Mouse (Mus musculus) heart, embryonic 12.5 days (tissue): ENCODE measurements around the gene Rtn4rl1. TPM values are rescaled to one million over a fixed set of nuclear protein-coding genes. Genes with fewer than 3 reads are reported as not detected.

Experiments used
- ATAC-seq: fragments of 200-750 bp; cut with Nextera tagmentation; 2 replicates; pipeline ENCODE4 v1.8.0; 2017; ENCODE audit warnings: moderate TSS enrichment, moderate library complexity; ENCODE audit not compliant: insufficient number of reproducible peaks, low FRiP score
- H3K27ac ChIP-seq: fragments of 300-500 bp; sonication (generic); 2 replicates; pipeline ENCODE4 v1.5.1; 2016; ENCODE audit warnings: mild to moderate bottlenecking, moderate library complexity; ENCODE audit not compliant: poor library complexity, severe bottlenecking
- H3K27me3 ChIP-seq: fragments of 300-500 bp; sonication (generic); replicated peaks from 2 replicates; pipeline ENCODE4 v1.6.1; 2016; ENCODE audit warnings: mild to moderate bottlenecking, moderate library complexity
- H3K36me3 ChIP-seq: fragments of 300-500 bp; sonication (generic); 2 replicates; pipeline ENCODE4 v1.6.1; 2016; ENCODE audit warnings: mild to moderate bottlenecking, moderate library complexity
- H3K4me1 ChIP-seq: fragments of 300-500 bp; sonication (generic); replicated peaks from 2 replicates; pipeline ENCODE4 v1.6.1; 2016; ENCODE audit warnings: mild to moderate bottlenecking
- H3K4me2 ChIP-seq: fragments of 300-500 bp; sonication (generic); 2 replicates; pipeline ENCODE4 v1.6.1; 2016; ENCODE audit warnings: mild to moderate bottlenecking, moderate library complexity
- H3K4me3 ChIP-seq: fragments of 300-500 bp; sonication (generic); 2 replicates; pipeline ENCODE4 v1.5.1; 2016; ENCODE audit warnings: mild to moderate bottlenecking
- H3K9ac ChIP-seq: fragments of 300-500 bp; sonication (generic); 2 replicates; pipeline ENCODE4 v1.6.1; 2016; ENCODE audit warnings: mild to moderate bottlenecking, moderate library complexity
- H3K9me3 ChIP-seq: fragments of 300-500 bp; sonication (generic); replicated peaks from 2 replicates; pipeline ENCODE4 v1.6.1; 2016; ENCODE audit warnings: mild to moderate bottlenecking, moderate library complexity
- WGBS: fragments of 180-500 bp; shearing (Covaris S2); methylation state at CpG from one replicate; pipeline ENCODE4 v1.1.7; 2016; 5-methylcytosine and 5-hydroxymethylcytosine counted together
- polyA plus RNA-seq: library from polyadenylated mRNA; unstranded; fragments of >200 nt; fragmentation: Nextera tagmentation; extraction: Ambion mirVana; gene quantifications from 2 replicates; pipeline ENCODE4 v1.2.1, GENCODE M21; 2016

The Rtn4rl1 gene
- polyA plus RNA-seq, 1 experiment from 2014 or later: 16.8 TPM

DNA sequence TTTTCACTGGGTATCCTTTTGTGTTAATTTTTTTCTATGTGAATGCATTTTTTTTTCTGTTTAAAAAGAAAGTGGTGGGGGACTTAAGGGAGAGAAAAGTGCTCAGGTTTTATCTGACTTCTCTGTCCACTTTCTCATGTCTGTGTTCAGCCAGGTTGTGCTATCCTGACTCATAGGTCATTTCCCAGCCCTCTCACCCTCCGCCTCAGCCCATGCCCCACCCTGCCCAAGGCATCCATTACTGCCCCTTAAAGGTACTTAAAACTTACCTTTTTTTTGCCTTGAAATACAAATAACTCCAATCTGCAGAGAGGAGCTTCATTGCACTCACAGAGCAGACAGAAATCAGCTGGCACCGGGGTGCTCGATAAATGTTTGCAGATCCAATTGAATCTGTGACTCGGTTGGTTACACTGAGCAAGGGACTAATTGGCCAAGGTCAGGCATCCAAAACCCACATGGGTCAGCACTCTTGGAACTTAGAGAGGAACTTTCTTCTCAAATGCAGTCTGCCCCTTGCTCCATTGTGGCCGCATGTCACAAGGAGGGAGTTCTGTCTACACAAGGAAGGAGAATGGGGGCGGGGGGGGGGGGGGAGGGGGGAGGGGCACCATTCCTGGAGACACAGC is 27.0 kb downstream of the Rtn4rl1 start:
- ATAC-seq: no peak
- peak overlapping the region; percentile 41 for H3K4me2 ChIP-seq
- peaks cover 29% of the 10 kb centered on the region for H3K4me1 ChIP-seq
- H3K4me3 ChIP-seq: no peak overlapping the region
- H3K9ac ChIP-seq: peak overlapping the region; percentile 34; the same call in 1 of the 2 replicates
- WGBS: 52% methylated on average over 5 of the region's 6 CpGs
- no peaks in the 10 kb centered on the region for H3K9me3 ChIP-seq
- no peaks in the 10 kb centered on the region for H3K27me3 ChIP-seq
- peak overlapping the region; percentile 65 for H3K27ac ChIP-seq
- no peaks in the 10 kb centered on the region for H3K36me3 ChIP-seq

GRCm38 (mm10) chr11:75224062-75224461 is 30.5 kb downstream of the Rtn4rl1 start:
- 86% methylated on average over 12 of the region's 12 CpGs for WGBS
- peaks cover 21% of the 10 kb centered on the region for H3K4me1 ChIP-seq
- no peaks in the 10 kb centered on the region for H3K36me3 ChIP-seq
- no peak overlapping the region for H3K9ac ChIP-seq
- H3K4me2 ChIP-seq: no peak overlapping the region
- H3K27me3 ChIP-seq: no peaks in the 10 kb centered on the region
- H3K9me3 ChIP-seq: no peaks in the 10 kb centered on the region
- no peak for ATAC-seq
- H3K27ac ChIP-seq: no peak overlapping the region
- no peak overlapping the region for H3K4me3 ChIP-seq

- ATAC-seq: no peak
- no peak overlapping the region for H3K27ac ChIP-seq
- no peaks in the 10 kb centered on the region for H3K27me3 ChIP-seq
- 73% methylated on average over 4 of the region's 4 CpGs for WGBS
- no peaks in the 10 kb centered on the region for H3K9me3 ChIP-seq
- peaks cover 18% of the 10 kb centered on the region for H3K4me1 ChIP-seq
- H3K4me3 ChIP-seq: no peak overlapping the region
- H3K36me3 ChIP-seq: no peaks in the 10 kb centered on the region
- no peak overlapping the region for H3K9ac ChIP-seq
- no peak overlapping the region for H3K4me2 ChIP-seq
Observed at GRCm38 (mm10) chr11:75224835-75225234, 31.3 kb downstream of the Rtn4rl1 start.

GRCm38 (mm10) chr11:75227632-75228031 is 34.0 kb downstream of the Rtn4rl1 start:
- no peaks in the 10 kb centered on the region for H3K9me3 ChIP-seq
- H3K4me3 ChIP-seq: no peak overlapping the region
- no peak for ATAC-seq
- no peaks in the 10 kb centered on the region for H3K27me3 ChIP-seq
- 58% methylated on average over 3 of the region's 3 CpGs for WGBS
- no peak overlapping the region for H3K27ac ChIP-seq
- no peak overlapping the region for H3K9ac ChIP-seq
- H3K4me2 ChIP-seq: no peak overlapping the region
- no peaks in the 10 kb centered on the region for H3K36me3 ChIP-seq
- H3K4me1 ChIP-seq: peaks cover 13% of the 10 kb centered on the region

DNA sequence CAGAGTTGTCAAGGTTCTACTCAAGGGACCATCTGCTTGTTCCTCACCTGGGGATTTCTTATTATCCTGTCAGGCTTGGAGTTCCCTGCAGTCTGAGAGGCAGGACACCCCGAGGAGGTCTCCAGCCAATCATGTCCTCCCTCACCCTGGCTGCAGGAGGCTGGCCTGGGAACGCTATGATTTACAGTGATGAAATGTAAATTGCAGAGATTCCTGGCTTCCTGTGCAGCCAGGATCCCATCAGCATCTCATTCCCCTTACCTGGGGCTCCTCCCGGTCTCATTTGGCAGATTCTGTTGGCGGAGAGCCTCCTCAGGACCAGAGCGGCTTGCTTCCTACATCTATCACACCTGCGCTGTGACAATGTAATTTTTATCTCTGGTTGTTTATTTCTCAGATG is 35.7 kb downstream of the Rtn4rl1 start:
- no peak for ATAC-seq
- WGBS: 76% methylated on average over 6 of the region's 6 CpGs

DNA sequence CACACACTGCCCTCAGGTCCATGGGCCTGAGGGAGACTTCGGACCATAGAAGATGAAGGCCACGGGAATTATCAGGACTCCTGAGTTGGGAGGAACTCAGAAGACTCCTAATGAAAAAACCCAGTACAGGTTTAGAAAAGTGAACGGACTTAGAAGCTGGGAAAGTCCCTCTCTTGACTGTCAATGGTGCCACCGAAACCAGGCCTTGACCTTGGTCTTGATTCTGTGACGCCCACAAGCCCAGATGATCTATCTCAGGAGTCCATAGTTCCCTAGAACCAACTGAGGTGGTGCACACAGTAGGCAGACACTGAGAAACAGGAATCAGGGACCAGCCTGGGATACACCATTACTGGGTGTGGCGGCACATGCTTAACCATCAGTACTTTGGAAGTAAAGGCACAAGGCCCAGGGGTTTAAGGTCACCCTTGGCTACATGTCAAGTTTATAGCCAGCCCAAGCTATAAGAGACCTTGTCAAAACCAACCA is 36.7 kb downstream of the Rtn4rl1 start:
- H3K9me3 ChIP-seq: no peaks in the 10 kb centered on the region
- no peaks in the 10 kb centered on the region for H3K36me3 ChIP-seq
- peaks cover 18% of the 10 kb centered on the region; the same call in 1 of the 2 replicates for H3K27me3 ChIP-seq
- no peak overlapping the region for H3K9ac ChIP-seq
- H3K4me2 ChIP-seq: no peak overlapping the region
- no peak overlapping the region for H3K4me3 ChIP-seq
- peaks cover 33% of the 10 kb centered on the region for H3K4me1 ChIP-seq
- no peak overlapping the region for H3K27ac ChIP-seq
- no peak for ATAC-seq
- 94% methylated on average over 6 of the region's 6 CpGs for WGBS

More for the DNA sequence above, 35.7 kb downstream of the Rtn4rl1 start:
- H3K27me3 ChIP-seq: peaks cover 7% of the 10 kb centered on the region; the same call in 1 of the 2 replicates
- no peak overlapping the region for H3K4me2 ChIP-seq
- no peak overlapping the region for H3K4me3 ChIP-seq
- H3K27ac ChIP-seq: no peak overlapping the region
- no peaks in the 10 kb centered on the region for H3K9me3 ChIP-seq
- H3K9ac ChIP-seq: no peak overlapping the region
- no peaks in the 10 kb centered on the region for H3K36me3 ChIP-seq
- peaks cover 23% of the 10 kb centered on the region for H3K4me1 ChIP-seq

GRCm38 (mm10) chr11:75231756-75232155 is 38.2 kb downstream of the Rtn4rl1 start:
- Histone ChIP-seq H3K9me3 (no peaks in the 10 kb centered on the region), H3K27me3 (peaks cover 23% of the 10 kb centered on the region; the same call in 1 of the 2 replicates), H3K4me1 (peaks cover 33% of the 10 kb centered on the region), H3K27ac (no peak overlapping the region), H3K4me2 (peak overlapping the region; percentile 15; the same call in 1 of the 2 replicates), H3K36me3 (no peaks in the 10 kb centered on the region), H3K9ac (no peak overlapping the region), H3K4me3 (no peak overlapping the region)
- 0 out of 2 replicates have a peak, but pooled peaks have one; percentile 62 for ATAC-seq
- 11% methylated on average over 7 of the region's 7 CpGs for WGBS

DNA sequence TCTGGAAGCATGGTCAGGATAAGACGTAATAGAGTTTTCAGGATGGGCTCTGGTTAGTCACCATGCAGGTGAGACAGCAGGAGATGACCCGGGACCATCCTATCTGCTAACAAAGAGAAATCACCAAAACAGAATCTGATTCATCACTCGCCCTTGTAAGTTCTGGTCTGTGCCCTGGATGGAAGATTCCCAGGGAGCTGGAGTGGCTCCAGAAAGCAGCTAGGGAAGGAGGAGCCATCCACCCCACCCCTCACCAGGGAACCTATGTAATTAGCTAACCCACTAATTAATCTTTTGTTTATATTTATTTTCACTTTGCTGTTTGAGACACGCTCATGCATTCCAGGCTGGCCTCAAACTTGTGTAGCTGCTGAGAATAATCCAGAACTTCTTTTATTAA is 38.9 kb downstream of the Rtn4rl1 start:
- Histone ChIP-seq H3K4me3 (no peak overlapping the region), H3K27me3 (peaks cover 23% of the 10 kb centered on the region; the same call in 1 of the 2 replicates), H3K9ac (no peak overlapping the region), H3K9me3 (no peaks in the 10 kb centered on the region), H3K4me2 (no peak overlapping the region), H3K4me1 (peaks cover 33% of the 10 kb centered on the region), H3K36me3 (no peaks in the 10 kb centered on the region), H3K27ac (no peak overlapping the region)
- no peak for ATAC-seq
- WGBS: 76% methylated on average over 4 of the region's 4 CpGs

GRCm38 (mm10) chr11:75234745-75235144 is 41.2 kb downstream of the Rtn4rl1 start:
- 13% methylated on average over 16 of the region's 16 CpGs for WGBS
- Histone ChIP-seq H3K9ac (no peak overlapping the region), H3K4me1 (peaks cover 33% of the 10 kb centered on the region), H3K27ac (no peak overlapping the region), H3K4me2 (peak overlapping the region; percentile 8; the same call in 1 of the 2 replicates), H3K9me3 (no peaks in the 10 kb centered on the region), H3K36me3 (no peaks in the 10 kb centered on the region), H3K4me3 (no peak overlapping the region), H3K27me3 (peaks cover 23% of the 10 kb centered on the region; the same call in 1 of the 2 replicates)
- peak; percentile 55; the same call in 1 of the 2 replicates for ATAC-seq

DNA sequence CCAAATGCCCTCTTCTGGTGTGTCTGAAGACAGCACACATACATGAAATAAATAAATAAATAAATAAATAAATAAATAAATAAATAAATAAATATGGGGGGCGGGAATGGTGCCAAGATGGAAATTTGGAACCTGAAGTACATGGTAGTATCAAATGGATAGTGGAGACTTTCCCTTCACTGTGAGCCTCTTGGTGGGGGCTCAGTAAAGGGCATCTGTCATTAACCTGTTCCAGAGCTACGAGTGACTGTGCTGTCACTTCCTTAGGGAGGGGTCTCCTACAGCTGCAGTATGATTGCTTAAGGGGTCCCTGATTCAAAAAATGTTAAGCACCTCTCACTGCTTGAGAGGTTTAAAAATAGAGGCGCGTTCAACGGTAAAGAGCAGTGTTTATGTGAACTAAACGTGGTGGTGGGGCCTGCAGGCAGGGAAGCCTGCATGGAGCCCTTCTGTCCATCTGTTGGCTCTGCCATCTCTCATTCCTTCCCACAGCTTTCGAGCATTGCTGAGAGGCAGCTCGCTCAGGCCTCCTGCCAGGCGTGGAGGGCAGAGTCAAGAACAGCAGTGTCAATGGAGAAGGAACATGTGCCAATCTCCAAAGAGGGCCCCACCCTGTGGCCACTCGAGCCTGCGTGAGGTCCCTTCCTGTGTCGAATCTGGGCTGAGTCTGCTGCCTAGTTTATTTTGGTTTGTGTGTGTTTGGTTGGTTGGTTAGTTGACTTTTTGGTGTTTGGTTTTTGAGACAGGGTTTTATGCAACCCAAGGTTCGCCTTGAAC is 46.8 kb downstream of the Rtn4rl1 start:
- Histone ChIP-seq H3K9ac (no peak overlapping the region), H3K27ac (peak overlapping the region; percentile 80), H3K4me1 (peaks cover 44% of the 10 kb centered on the region), H3K36me3 (no peaks in the 10 kb centered on the region), H3K9me3 (no peaks in the 10 kb centered on the region), H3K4me3 (no peak overlapping the region), H3K27me3 (peaks cover 5% of the 10 kb centered on the region; the same call in 1 of the 2 replicates), H3K4me2 (no peak overlapping the region; the same call in 1 of the 2 replicates)
- ATAC-seq: no peak
- 43% methylated on average over 13 of the region's 13 CpGs for WGBS

GRCm38 (mm10) chr11:75242710-75243255 is 49.2 kb downstream of the Rtn4rl1 start:
- no peak overlapping the region for H3K9ac ChIP-seq
- peak overlapping the region; percentile 26; the same call in 1 of the 2 replicates for H3K27ac ChIP-seq
- H3K4me1 ChIP-seq: peaks cover 62% of the 10 kb centered on the region
- ATAC-seq: no peak
- H3K4me3 ChIP-seq: no peak overlapping the region
- no peaks in the 10 kb centered on the region for H3K36me3 ChIP-seq
- H3K27me3 ChIP-seq: no peaks in the 10 kb centered on the region
- WGBS: 71% methylated on average over 9 of the region's 9 CpGs
- H3K4me2 ChIP-seq: no peak overlapping the region
- no peaks in the 10 kb centered on the region for H3K9me3 ChIP-seq
